18 mouse cellular contexts compared by ENCODE assay signal in the genomic region with DNA sequence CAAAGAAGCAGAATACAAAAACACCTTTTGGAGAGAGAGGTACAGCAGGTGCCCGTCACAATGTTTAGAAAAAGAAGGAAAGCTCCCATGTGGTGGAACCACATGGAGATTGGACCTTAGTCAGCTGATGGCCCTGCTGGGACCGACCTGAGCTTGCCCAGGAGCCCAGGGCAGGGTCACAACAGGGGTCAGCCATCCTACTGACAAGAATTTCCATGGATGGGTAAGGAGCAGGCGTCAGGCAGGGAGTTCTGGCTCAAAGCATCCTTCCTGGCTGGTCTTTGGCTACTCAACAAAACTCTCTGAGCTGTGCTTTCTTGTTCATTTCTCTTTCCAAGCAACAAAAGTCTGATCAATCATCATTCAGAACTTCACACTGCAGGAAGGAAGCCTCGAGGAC.
DNase-seq lines count a peak whose midpoint lies in the region; ATAC-seq and TF ChIP-seq lines count a peak whose summit lies in the region.
"Had no signal": no experiment of that assay in that cellular context is flagged by ENCODE, and none has a peak within 500 bp of the region (broad histone marks: within the 10 kb centered on the region; RNA-seq: fewer than 3 reads in every experiment).

No protein-coding gene starts in this region.

- peak; percentile 35 to 56 for DNase-seq in cerebellum, postnatal 14 days
- no peak for DNase-seq in cerebellum, adult 18-20 months
- DNase-seq in hindbrain, embryonic 10.5 days (ENCODE audit: low spot score), result no peak
- DNase-seq in kidney, postnatal 0 days (ENCODE audit: low spot score), result no peak
- no peak for DNase-seq in layer of hippocampus, postnatal 10 days (ENCODE audit: low spot score in 2 of 2)
- no peak for DNase-seq in frontal cortex, postnatal 25 days (ENCODE audit: low spot score in 2 of 2)
- DNase-seq: cerebellum, adult 11 months; gastrocnemius, postnatal 10 days; thymus, postnatal 25 days had no signal

- no peak overlapping the region for H3K4me2 ChIP-seq in hindbrain, embryonic 13.5 days
- no peak overlapping the region for H3K4me2 ChIP-seq in kidney, postnatal 0 days (ENCODE audit: low read length)
- H3K4me2 ChIP-seq: heart, embryonic 13.5 days had no signal

- no peaks in the 10 kb centered on the region for H3K36me3 ChIP-seq in hindbrain, embryonic 10.5 days
- H3K36me3 ChIP-seq in hindbrain, embryonic 13.5 days, result no peaks in the 10 kb centered on the region
- no peaks in the 10 kb centered on the region for H3K36me3 ChIP-seq in kidney, postnatal 0 days (ENCODE audit: insufficient read depth, low read length)
- H3K36me3 ChIP-seq: heart, embryonic 13.5 days had no signal

- H3K9ac ChIP-seq in hindbrain, embryonic 13.5 days, result no peak overlapping the region; the same call in 1 of the 2 replicates
- no peak overlapping the region for H3K9ac ChIP-seq in kidney, postnatal 0 days (ENCODE audit: low read depth, low read length)

- H3K4me3 ChIP-seq in hindbrain, embryonic 10.5 days, result no peak overlapping the region
- H3K4me3 ChIP-seq in hindbrain, embryonic 13.5 days, result no peak overlapping the region
- H3K4me3 ChIP-seq in brown adipose tissue, adult 24 weeks (ENCODE audit: insufficient read depth, low read depth, low read length), result no peak overlapping the region
- no peak overlapping the region for H3K4me3 ChIP-seq in kidney, postnatal 0 days (replicated peaks; ENCODE audit: low read depth, low read length)
- H3K4me3 ChIP-seq: heart, embryonic 13.5 days had no signal

- H3K4me1 ChIP-seq in hindbrain, embryonic 10.5 days (replicated peaks), result peaks cover 79% of the 10 kb centered on the region
- peaks cover 42% of the 10 kb centered on the region for H3K4me1 ChIP-seq in hindbrain, embryonic 13.5 days (replicated peaks)
- H3K4me1 ChIP-seq in brown adipose tissue, adult 24 weeks (ENCODE audit: control insufficient read depth, insufficient read depth, insufficient read length, low read length), result peaks cover 13% of the 10 kb centered on the region
- H3K4me1 ChIP-seq in kidney, postnatal 0 days (replicated peaks; ENCODE audit: insufficient read depth, low read length), result peaks cover 10% of the 10 kb centered on the region

- no peak for ATAC-seq in hindbrain, embryonic 13.5 days (ENCODE audit: low FRiP score)
- ATAC-seq in kidney, postnatal 0 days (replicated peaks; ENCODE audit: low FRiP score, low read depth), result 0 out of 2 replicates have a peak, but pooled peaks have one; percentile 29
- ATAC-seq: activated CD4-positive, CD25-positive, alpha-beta regulatory T cell, adult 4 months; forebrain, embryonic 16.5 days; hindbrain, embryonic 16.5 days; midbrain, embryonic 16.5 days had no signal

- peaks cover 32% of the 10 kb centered on the region for H3K27me3 ChIP-seq in hindbrain, embryonic 10.5 days (ENCODE audit: insufficient read depth, poor library complexity, severe bottlenecking)
- peaks cover 10% of the 10 kb centered on the region; the same call in 1 of the 2 replicates for H3K27me3 ChIP-seq in hindbrain, embryonic 13.5 days
- H3K27me3 ChIP-seq in kidney, postnatal 0 days (ENCODE audit: insufficient read depth, low read length), result no peaks in the 10 kb centered on the region
- H3K27me3 ChIP-seq: CH12.LX; heart, embryonic 13.5 days had no signal

- 7% methylated on average over 4 of the region's 4 CpGs for WGBS in hindbrain, embryonic 10.5 days
- 22% methylated on average over 4 of the region's 4 CpGs for WGBS in hindbrain, embryonic 13.5 days
- 44% methylated on average over 4 of the region's 4 CpGs for WGBS in kidney, postnatal 0 days

- peak overlapping the region; percentile 72 for H3K27ac ChIP-seq in hindbrain, embryonic 10.5 days
- no peak overlapping the region for H3K27ac ChIP-seq in hindbrain, embryonic 13.5 days
- peak overlapping the region; percentile 65 for H3K27ac ChIP-seq in brown adipose tissue, adult 24 weeks (replicated peaks; ENCODE audit: low read depth, low read length)
- H3K27ac ChIP-seq in kidney, postnatal 0 days, result no peak overlapping the region
- H3K27ac ChIP-seq: stomach, postnatal 0 days had no signal

- H3K9me3 ChIP-seq in hindbrain, embryonic 10.5 days, result peaks cover 7% of the 10 kb centered on the region
- no peaks in the 10 kb centered on the region for H3K9me3 ChIP-seq in hindbrain, embryonic 13.5 days
- H3K9me3 ChIP-seq in kidney, postnatal 0 days (replicated peaks; ENCODE audit: low read length), result no peaks in the 10 kb centered on the region

- TF ChIP-seq CTCF in kidney, postnatal 0 days (IDR thresholded peaks at IDR 0.05; ENCODE audit: low read depth), result no peak

Comparison
In these comparisons a context has a peak if more than half of its experiments do, and no peak if none do; other contexts are left out.
1. DNase-seq: peak in cerebellum, postnatal 14 days (2 of 2); none in cerebellum, adult 18-20 months (0 of 2), hindbrain, embryonic 10.5 days (single experiment), kidney, postnatal 0 days (single experiment), layer of hippocampus, postnatal 10 days (0 of 2) and frontal cortex, postnatal 25 days (0 of 2).
2. H3K27ac ChIP-seq: peak in hindbrain, embryonic 10.5 days (single experiment) and brown adipose tissue, adult 24 weeks (single experiment); none in hindbrain, embryonic 13.5 days (single experiment) and kidney, postnatal 0 days (single experiment).